Mouse (Mus musculus) brain, adult 2 months (tissue): Measurements from ENCODE around the gene Gm20834.
"Not testable (repeated sequence)": the region's sequence is repeated elsewhere in the genome, so short reads cannot be mapped to it uniquely, and the experiment has no call there.

Experiments used
- DNase-seq: peaks from one replicate; pipeline ENCODE4 v3.0.0; 2011; ENCODE audit warnings: low read depth, low spot score

The Gm20834 gene

DNA sequence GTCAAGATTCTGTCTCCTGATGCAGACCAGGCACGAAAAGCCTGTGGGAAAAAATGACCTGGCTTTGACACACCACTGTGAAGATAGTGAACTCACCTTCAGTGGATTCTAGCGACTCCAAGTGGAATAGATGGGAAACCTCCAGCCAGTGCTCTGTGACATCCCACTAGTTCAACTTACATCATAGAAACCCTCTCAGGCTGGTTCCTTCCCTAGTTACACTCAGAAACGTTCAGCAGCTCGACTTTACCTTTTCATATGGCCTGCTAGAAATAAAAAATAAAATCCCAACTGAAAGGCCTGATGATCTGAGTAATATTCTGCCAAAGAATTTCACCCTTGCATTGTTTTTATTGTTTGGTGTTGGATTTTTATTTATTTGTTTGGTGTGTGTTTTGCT lies at the start of gene Gm20834:
Gm20834 (minus strand) TSS at position 101 of the 400 bp plus-strand sequence.
- not testable (repeated sequence) for DNase-seq
